Mouse (Mus musculus) C2C12 (cell line): ENCODE results near the gene Nbl1.

Source experiments
- CEBPB ChIP-seq: IDR thresholded peaks from one replicate; pipeline ENCODE4 v1.6.1; 2011; ENCODE audit warnings: low read depth, mild to moderate bottlenecking, control low read depth, moderate library complexity
- CTCF ChIP-seq: IDR thresholded peaks from one replicate; pipeline ENCODE4 v1.5.1; 2011; ENCODE audit not compliant: control insufficient read depth, insufficient read depth, insufficient read length
- FOSL1 ChIP-seq: IDR thresholded peaks from one replicate; pipeline ENCODE4 v1.8.0; 2011; ENCODE audit warnings: mild to moderate bottlenecking, low read length; ENCODE audit not compliant: poor library complexity, insufficient read depth, severe bottlenecking
- MAX ChIP-seq: IDR thresholded peaks from one replicate; pipeline ENCODE4 v1.6.1; 2011; ENCODE audit warnings: mild to moderate bottlenecking, control low read depth
- MYOD1 ChIP-seq: IDR thresholded peaks from one replicate; pipeline ENCODE4 v1.6.1; 2011; ENCODE audit warnings: low read depth; ENCODE audit not compliant: control insufficient read depth, insufficient read length
- MYOG ChIP-seq: IDR thresholded peaks from one replicate; pipeline ENCODE4 v1.6.1; 2011; ENCODE audit not compliant: control insufficient read depth, insufficient read length; ENCODE audit errors: extremely low read depth
- USF1 ChIP-seq: IDR thresholded peaks from one replicate; pipeline ENCODE4 v1.6.1; 2011; ENCODE audit warnings: low read depth, mild to moderate bottlenecking, control low read depth, moderate library complexity

GRCm38 (mm10) chr4:139090303-139090940, 2.4 kb downstream of the Nbl1 start:
- TF ChIP-seq USF1: no peak
- TF ChIP-seq CTCF: no peak
- no peak for TF ChIP-seq MYOD1
- no peak for TF ChIP-seq CEBPB
- TF ChIP-seq MAX: no peak
- no peak for TF ChIP-seq MYOG
- no peak for TF ChIP-seq FOSL1
